Mouse (Mus musculus) bone marrow macrophage, adult 2 months (primary cell): ENCODE results near the gene Aff3.

Experiments
- CTCF ChIP-seq: IDR thresholded peaks from 2 replicates; pipeline ENCODE4 v1.5.1; 2012; ENCODE audit warnings: low read depth, mild to moderate bottlenecking, low read length, moderate library complexity
- POLR2A ChIP-seq: IDR thresholded peaks from 2 replicates; pipeline ENCODE4 v1.6.1; 2012; ENCODE audit warnings: mild to moderate bottlenecking, low read depth, low read length, borderline replicate concordance

- TF ChIP-seq CTCF (no peak), POLR2A (no peak)
Observed at GRCm38 (mm10) chr1:38377930-38378329, 286.8 kb downstream of the Aff3 start.
